In genomic region chr16:45724061-45724741, GRCm38 (mm10) we compare ENCODE assay signal across 8 mouse cellular contexts. TPM values are rescaled to one million over a fixed set of nuclear protein-coding genes. Genes with fewer than 3 reads are reported as not detected.
DNase-seq lines count a peak whose midpoint lies in the region; ATAC-seq lines count a peak whose summit lies in the region.

Gene Tagln3, minus strand, starts transcription at chr16:45724608.

- intact Hi-C loops in heart, postnatal 25 days (cut with DNase I), result no loop called here

- H3K9ac ChIP-seq in forebrain, embryonic 13.5 days, result peak within 1 kb of the TSS; percentile 95
- peak within 1 kb of the TSS; percentile 79 for H3K9ac ChIP-seq in limb, embryonic 11.5 days (ENCODE audit: low read length)

- ATAC-seq in cerebellum, adult (ENCODE audit: insufficient number of reproducible peaks, low FRiP score, low TSS enrichment), result peak; percentile 66
- peak; percentile 90 for ATAC-seq in forebrain, embryonic 13.5 days
- ATAC-seq in limb, embryonic 11.5 days (ENCODE audit: insufficient number of reproducible peaks, low FRiP score, low TSS enrichment, low read depth), result peak; percentile 78

- peak within 1 kb of the TSS; percentile 84 for H3K27ac ChIP-seq in heart, embryonic 10.5 days
- H3K27ac ChIP-seq in forebrain, embryonic 13.5 days, result peak within 1 kb of the TSS; percentile 97
- no peak within 1 kb of the TSS for H3K27ac ChIP-seq in limb, embryonic 11.5 days (replicated peaks; ENCODE audit: low read depth, low read length)

- H3K36me3 ChIP-seq in heart, embryonic 10.5 days, result peaks cover 8% of the 10 kb centered on the region
- peaks cover 41% of the 10 kb centered on the region for H3K36me3 ChIP-seq in forebrain, embryonic 13.5 days (ENCODE audit: poor library complexity, severe bottlenecking)
- no peaks in the 10 kb centered on the region for H3K36me3 ChIP-seq in limb, embryonic 11.5 days (ENCODE audit: control insufficient read depth, insufficient read depth, low read length)

- under 1% methylated on average over 30 of the region's 30 CpGs for WGBS in heart, embryonic 10.5 days
- 0% methylated on average over 30 of the region's 30 CpGs for WGBS in forebrain, embryonic 13.5 days
- WGBS in limb, embryonic 11.5 days, result 1% methylated on average over 30 of the region's 30 CpGs

- peak; percentile 80 for DNase-seq in heart, embryonic 10.5 days (ENCODE audit: low spot score)
- no peak for DNase-seq in heart, postnatal 25 days (ENCODE audit: low spot score)
- peak; percentile 28 for DNase-seq in induced T-regulatory cell, adult 2 months (ENCODE audit: low read depth)
- DNase-seq in limb, embryonic 11.5 days (ENCODE audit: low spot score), result peak; percentile 81
- peak; percentile 80 for DNase-seq in neural tube, embryonic 10.5 days (ENCODE audit: extremely low spot score, low spot score)
- DNase-seq in spleen, adult 12 weeks (ENCODE audit: low spot score), result no peak

- H3K9me3 ChIP-seq in heart, embryonic 10.5 days, result no peaks in the 10 kb centered on the region
- no peaks in the 10 kb centered on the region for H3K9me3 ChIP-seq in forebrain, embryonic 13.5 days (replicated peaks)
- H3K9me3 ChIP-seq in limb, embryonic 11.5 days (ENCODE audit: control insufficient read depth, low read length), result no peaks in the 10 kb centered on the region

- peak within 1 kb of the TSS; percentile 66 for H3K4me3 ChIP-seq in heart, embryonic 10.5 days
- H3K4me3 ChIP-seq in forebrain, embryonic 13.5 days, result peak within 1 kb of the TSS; percentile 70
- peak within 1 kb of the TSS; percentile 53 for H3K4me3 ChIP-seq in limb, embryonic 11.5 days (ENCODE audit: low read depth, low read length)

- H3K27me3 ChIP-seq in heart, embryonic 10.5 days (ENCODE audit: insufficient read depth, poor library complexity, severe bottlenecking), result no peaks in the 10 kb centered on the region
- H3K27me3 ChIP-seq in forebrain, embryonic 13.5 days, result no peaks in the 10 kb centered on the region
- no peaks in the 10 kb centered on the region for H3K27me3 ChIP-seq in limb, embryonic 11.5 days (ENCODE audit: control insufficient read depth, insufficient read depth, low read length)

- H3K4me1 ChIP-seq in heart, embryonic 10.5 days, result peaks cover 21% of the 10 kb centered on the region
- peaks cover 41% of the 10 kb centered on the region for H3K4me1 ChIP-seq in forebrain, embryonic 13.5 days
- H3K4me1 ChIP-seq in limb, embryonic 11.5 days (ENCODE audit: control insufficient read depth, insufficient read depth, low read length), result peaks cover 12% of the 10 kb centered on the region

- H3K4me2 ChIP-seq in forebrain, embryonic 13.5 days, result peak within 1 kb of the TSS; percentile 76
- peak within 1 kb of the TSS; percentile 91 for H3K4me2 ChIP-seq in limb, embryonic 11.5 days (ENCODE audit: low read depth, severe bottlenecking)

RNA-seq across cellular contexts. Expression of gene Tagln3, which starts in this region (rescaled TPM):
- 23.3 and 24.1 TPM in 2 replicates for polyA plus RNA-seq in heart, embryonic 10.5 days (2016; fragmentation: Nextera tagmentation; extraction: Ambion mirVana)
- total RNA-seq in heart, postnatal 25 days (2021), result under 1 TPM; 0.60 to 0.61 TPM
- polyA plus RNA-seq in forebrain, embryonic 13.5 days (2015; fragmentation: Nextera tagmentation; extraction: Ambion mirVana), result 467 and 499 TPM in 2 replicates
- 29.2 and 30.2 TPM in 2 replicates for polyA plus RNA-seq in limb, embryonic 11.5 days (2014; fragmentation: Nextera tagmentation; extraction: Ambion mirVana)

Comparison
In these comparisons a context has a peak if more than half of its experiments do, and no peak if none do; other contexts are left out.
1. RNA of gene Tagln3 (polyA plus RNA-seq): 467 to 499 TPM in forebrain, embryonic 13.5 days; 29.2 to 30.2 TPM in limb, embryonic 11.5 days and 23.3 to 24.1 TPM in heart, embryonic 10.5 days; every median in the first group is over 10 times any median in the second.
2. DNase-seq: peak in heart, embryonic 10.5 days (single experiment), induced T-regulatory cell, adult 2 months (single experiment), limb, embryonic 11.5 days (single experiment) and neural tube, embryonic 10.5 days (single experiment); none in heart, postnatal 25 days (single experiment) and spleen, adult 12 weeks (single experiment).
3. Peak in every context shown above with its lines, with median percentiles within 50 percentile points of each other: H3K4me3 ChIP-seq and ATAC-seq.